Mouse (Mus musculus) cerebellum, postnatal 14 days (tissue): ENCODE data around the gene Gck.

ENCODE experiments used
- DNase-seq, 2 experiments: peaks; one replicate each; pipeline ENCODE4 v3.0.0; 2021; ENCODE audit warnings: mixed read lengths in 2 of 2

Gene Gck

GRCm38 (mm10) chr11:5949586-5950352, at the start of gene Gck:
Gene Gck (minus strand): TSS chr11:5950081.
- DNase-seq, result no peak

DNA sequence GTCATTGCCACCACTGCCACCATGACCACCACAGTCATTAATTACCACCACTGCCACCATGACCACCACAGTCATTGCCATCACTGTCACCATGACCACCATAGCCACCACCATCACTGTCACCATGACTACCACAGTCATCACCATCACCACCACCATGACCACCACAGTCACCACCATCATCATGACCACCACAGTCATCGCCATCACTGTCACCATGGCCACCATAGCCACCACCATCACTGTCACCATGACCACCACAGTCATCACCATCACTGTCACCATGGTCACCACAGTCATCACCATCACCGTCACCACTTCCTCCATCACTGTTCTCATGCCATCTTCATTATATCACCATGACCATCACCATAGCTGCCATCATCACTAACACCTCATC, 48.6 kb upstream of the Gck start:
- DNase-seq, result no peak

DNA sequence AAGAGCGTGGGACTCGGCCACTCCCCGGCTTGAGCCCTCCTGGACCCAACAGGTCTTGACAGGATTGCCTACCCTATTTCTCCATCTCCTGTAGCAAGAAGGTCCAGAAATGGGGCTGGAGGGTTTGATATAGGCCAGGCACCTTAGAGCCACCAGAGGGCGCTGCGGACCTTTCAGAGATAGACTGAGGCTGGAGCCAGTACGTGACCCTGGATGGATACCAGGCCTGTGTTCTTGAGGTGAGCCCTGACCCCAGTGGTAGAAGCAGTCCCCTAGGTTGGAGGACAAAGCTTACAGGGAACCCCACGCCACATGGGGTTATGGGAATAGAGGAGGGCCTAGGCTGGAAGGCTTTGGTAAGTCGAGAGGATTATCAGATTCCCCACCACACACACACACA, 46.1 kb upstream of the Gck start:
- peak; percentile 95 to 97 for DNase-seq

GRCm38 (mm10) chr11:5994880-5995279, 45.0 kb upstream of the Gck start:
- peak; percentile 31 to 51 for DNase-seq

- DNase-seq, result peak in 1 of 2 experiments; percentile 78
These were observed 44.3 kb upstream of the Gck start for GRCm38 (mm10) chr11:5994212-5994611.

- peak; percentile 69 to 71 for DNase-seq
These were observed 41.0 kb upstream of the Gck start for GRCm38 (mm10) chr11:5990910-5991309.

DNA sequence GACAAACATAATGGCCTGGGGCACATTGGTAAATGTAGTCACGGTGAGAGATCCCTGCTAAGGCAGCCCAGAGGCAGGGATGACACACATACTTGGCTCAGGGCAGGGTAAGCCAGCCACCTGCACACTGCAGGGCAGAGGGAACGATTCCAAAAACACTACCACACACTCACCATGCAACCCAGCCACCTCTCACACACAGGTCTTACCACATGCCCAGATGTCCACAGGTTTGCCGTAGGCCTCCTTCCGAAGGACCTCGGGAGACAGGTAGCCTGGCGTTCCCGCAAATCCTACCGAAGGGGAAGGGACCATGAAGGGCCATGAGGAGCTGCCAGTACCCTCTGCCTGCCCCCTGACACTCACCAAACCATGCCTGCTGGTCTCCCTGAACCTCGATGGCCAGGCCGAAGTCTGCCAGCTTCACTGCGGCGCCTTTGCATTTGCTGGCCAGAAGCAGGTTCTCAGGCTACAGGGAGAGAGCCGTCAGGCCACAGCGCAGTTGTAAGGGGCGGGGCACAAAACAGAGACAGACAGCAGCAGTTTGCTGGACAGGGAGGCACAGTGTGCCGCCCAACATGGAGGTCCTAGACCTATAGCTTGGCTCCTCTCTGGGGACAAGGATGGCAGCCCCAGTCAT, 40.2 kb upstream of the Gck start:
- DNase-seq, result no peak

DNA sequence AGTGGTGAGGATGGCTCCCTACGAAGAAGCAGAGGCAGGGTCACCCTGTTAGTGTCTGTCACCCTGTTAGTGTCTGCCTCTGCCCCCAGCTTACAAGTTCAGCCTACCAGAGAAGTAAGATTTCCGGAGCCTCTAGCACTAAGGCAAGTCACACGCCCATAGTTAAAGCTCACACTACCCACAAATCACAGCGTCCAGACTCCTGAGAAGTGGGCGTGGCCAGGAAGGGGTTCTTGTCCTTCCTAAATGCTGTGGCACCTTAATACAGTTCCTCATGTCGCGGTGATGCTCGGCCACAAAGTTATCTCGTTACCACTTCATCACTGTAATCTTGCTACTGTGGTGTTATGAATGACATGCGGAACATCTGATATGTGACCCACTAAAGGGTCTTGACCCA, 38.2 kb upstream of the Gck start:
- no peak for DNase-seq

- peak; percentile 71 to 80 for DNase-seq
These were observed 33.7 kb upstream of the Gck start for GRCm38 (mm10) chr11:5983629-5984028.

DNA sequence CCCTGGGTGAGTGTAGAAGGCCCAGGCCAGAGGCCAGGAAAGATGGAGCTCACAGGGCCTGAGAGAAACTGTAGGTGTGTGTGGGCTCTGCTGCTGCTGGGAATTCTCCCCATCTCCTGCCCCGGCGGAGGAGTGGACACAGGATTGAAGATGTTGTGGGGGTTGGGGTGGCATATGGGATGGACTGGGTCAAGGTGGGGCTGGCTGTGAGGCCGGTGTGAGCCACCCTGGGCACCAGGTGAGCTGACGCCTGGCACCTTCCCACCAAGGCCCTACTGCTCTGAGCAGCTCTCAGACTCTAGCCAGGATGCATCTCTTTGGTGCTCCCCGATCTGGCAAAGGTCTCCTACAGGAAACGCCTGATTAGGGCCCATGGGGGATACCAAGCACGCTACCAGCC, 31.4 kb upstream of the Gck start:
- DNase-seq, result no peak

GRCm38 (mm10) chr11:5980561-5980960, 30.7 kb upstream of the Gck start:
- DNase-seq, result no peak

DNA sequence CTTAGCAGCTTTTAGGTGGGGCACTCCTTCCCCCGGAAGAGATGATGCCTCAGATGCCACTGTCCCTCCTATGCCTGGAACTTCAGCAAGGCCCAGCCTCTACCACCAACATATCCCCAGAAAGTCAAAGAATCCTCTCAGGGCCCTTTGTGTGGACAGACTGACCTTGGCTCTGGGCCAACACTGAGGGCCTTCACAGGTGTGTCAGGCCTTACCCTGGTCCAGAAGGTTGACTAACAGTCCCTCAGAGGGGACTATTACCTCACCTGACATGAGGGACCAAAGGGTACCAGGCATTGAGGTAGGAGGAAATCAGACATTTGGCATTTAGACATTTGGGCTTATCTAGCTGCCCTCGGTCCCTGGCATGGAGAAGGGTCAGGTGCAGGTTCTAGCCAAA, 30.2 kb upstream of the Gck start:
- no peak for DNase-seq

DNA sequence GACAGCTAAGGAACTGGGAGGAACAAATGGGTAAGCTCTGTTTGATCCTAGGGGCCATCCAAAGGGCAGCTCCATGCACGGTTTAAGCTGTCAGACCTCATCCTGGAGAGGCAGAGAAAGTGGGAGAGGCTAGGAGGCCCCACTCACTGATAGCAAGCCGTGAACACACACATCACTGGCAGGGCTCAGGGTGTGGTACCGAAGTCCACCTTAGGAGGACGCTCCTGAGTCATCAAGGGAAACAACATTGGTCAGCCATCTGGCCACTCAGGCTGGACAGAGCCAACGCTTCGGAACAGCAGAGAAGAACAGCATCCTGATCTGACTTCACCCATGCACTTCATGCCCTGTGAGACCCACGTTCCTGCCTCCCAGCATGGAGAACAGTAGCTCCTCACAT, 29.2 kb upstream of the Gck start:
- DNase-seq, result peak in 1 of 2 experiments; percentile 58

DNA sequence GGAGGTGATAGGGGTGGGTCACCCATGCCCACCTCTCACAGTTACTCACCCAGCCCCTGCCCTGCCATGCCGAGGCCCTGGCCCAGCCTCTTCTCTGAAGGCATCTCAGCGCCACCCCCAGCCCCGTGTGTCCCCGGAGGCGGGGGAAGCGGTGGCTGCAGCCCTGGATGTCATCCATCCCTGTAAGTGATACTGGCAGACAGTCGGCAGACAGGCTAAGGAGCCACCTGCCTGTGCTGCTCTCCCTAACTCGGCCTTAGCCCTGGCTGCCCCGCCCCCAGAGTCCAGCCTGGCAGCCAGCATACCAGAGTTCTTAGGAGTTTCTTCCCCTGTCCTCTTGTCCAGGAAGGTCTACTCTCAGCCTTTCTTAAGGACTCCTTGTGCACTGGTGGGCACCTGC, 26.2 kb upstream of the Gck start:
- peak; percentile 63 to 70 for DNase-seq

DNA sequence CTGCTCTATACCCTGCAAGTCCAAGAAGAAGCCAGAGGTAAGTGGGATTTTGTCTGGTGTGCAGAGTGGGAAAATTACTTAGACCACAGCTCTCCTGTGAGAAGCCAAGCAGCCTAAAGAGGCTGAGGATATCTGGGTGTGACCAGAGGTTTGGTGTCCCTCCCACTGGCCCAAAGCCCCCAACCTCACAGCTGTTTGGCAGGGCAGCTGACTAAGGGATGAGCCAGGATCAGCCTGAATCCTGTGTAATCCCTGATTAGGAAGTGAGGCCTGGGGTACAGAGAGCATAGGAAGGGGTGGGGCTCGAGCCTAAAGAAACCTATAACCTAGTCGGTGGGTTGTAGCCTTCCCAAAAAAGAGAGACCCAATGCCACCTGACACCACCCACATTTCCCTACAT, 25.2 kb upstream of the Gck start:
- DNase-seq, result no peak

DNA sequence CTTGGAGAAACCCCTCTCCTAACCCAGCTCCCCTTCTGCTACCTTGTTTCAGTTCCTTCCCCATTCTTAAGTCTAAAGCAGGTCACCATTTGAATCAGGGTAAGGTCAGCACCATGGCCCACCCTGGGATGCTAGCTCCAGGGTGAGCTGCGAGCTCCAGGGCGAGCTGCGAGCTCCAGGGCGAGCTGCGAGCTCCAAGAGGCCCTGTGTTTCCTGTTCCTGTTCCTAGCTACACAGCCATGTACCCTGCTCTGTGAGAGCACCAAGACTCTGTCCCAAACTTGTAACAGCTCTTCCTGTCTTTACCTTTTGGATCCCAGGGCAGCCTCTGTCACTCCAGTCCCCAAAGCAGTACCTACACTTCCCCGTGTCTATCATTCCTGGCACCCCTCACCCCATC, 24.2 kb upstream of the Gck start:
- no peak for DNase-seq

DNA sequence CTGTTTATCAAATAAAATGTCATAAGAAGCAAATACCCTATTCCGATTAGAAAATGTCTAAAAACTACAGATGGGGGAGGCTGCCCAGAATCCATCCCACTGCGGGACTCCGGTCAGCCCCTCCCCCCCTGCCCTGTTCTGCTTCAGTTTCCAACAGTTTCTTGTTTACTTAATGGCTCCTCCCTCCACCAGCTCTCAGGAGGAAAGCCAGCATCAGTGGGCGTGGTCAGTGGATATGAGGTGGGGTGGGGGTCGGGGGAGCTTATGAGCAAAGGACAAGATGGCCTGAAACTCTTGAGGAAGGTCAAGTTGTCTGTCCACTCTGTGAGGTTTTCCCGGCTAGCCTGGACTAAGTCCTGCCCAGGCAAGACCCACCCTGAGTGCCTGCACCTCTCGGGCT, 23.3 kb upstream of the Gck start:
- no peak for DNase-seq

- no peak for DNase-seq
These were observed 21.3 kb upstream of the Gck start for GRCm38 (mm10) chr11:5971202-5971601.

DNA sequence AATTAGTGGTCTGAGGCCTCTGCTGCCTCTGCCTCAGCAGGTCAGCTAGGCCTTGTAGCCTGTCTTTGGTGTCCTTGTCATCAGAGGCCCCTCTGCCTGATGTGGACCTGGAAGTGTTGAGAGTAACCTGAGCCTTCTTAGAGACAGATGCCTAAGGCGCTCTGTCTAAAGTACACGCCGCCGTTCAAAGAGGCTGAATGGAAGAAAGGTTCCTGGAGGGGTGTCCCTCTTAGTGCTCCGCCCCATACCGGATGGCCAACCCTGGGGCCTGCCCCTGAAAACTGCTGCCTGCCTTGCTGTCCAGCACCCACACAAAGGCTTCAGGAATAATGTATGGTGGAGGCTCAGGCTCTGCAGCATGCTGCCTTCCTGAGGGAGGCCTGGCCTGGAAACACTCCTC, 18.3 kb upstream of the Gck start:
- DNase-seq, result no peak

- peak in 1 of 2 experiments; percentile 13 for DNase-seq
These were observed 16.9 kb upstream of the Gck start for GRCm38 (mm10) chr11:5966751-5967150.

GRCm38 (mm10) chr11:5965865-5966264, 16.0 kb upstream of the Gck start:
- peak in 1 of 2 experiments; percentile 11 for DNase-seq

DNA sequence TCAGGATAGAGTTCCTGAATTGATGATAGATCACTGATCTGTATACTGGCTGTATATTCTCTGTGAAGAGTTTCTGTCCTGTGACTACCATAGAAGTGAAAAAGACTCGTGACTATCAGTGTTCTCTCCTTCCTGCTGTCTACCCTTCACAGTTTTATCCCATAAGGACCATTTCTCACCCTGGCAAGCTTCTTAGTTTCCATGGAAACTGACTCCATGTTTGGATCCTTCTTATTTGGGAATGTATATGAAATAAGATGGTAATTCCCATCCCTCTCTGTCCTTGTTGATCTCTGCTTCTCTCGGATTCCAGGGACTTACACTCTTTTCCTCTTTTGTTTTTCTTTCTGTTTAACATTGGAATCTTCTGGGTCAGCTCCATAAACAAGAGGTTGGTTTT, 10.2 kb upstream of the Gck start:
- DNase-seq, result no peak

GRCm38 (mm10) chr11:5955546-5956276, 5.8 kb upstream of the Gck start, which contains the start of gene Ykt6:
Gene Ykt6 (plus strand): TSS chr11:5955693.
- peak; percentile 95 to 97 for DNase-seq
